Mouse (Mus musculus) limb, embryonic 11.5 days (tissue): ENCODE measurements around the gene Pde1a. TPM values are rescaled to one million over a fixed set of nuclear protein-coding genes. Genes with fewer than 3 reads are reported as not detected.

Experiments used
- ATAC-seq: fragments of 200-750 bp; cut with Nextera tagmentation; 2 replicates; pipeline ENCODE4 v1.8.0; 2017; ENCODE audit warnings: low read depth; ENCODE audit not compliant: insufficient number of reproducible peaks, low FRiP score, low TSS enrichment
- DNase-seq: peaks from one replicate; pipeline ENCODE4 v3.0.0-alpha.2; 2015; ENCODE audit warnings: low spot score
- H3K27ac ChIP-seq: fragments of 300-500 bp; sonication (generic); replicated peaks from 2 replicates; pipeline ENCODE4 v1.5.1; 2014; ENCODE audit warnings: low read depth, mild to moderate bottlenecking, low read length
- H3K27me3 ChIP-seq: fragments of 300-500 bp; sonication (generic); 2 replicates; pipeline ENCODE4 v1.6.1; 2014; ENCODE audit warnings: mild to moderate bottlenecking, low read length, mixed read lengths; ENCODE audit not compliant: control insufficient read depth, insufficient read depth
- H3K36me3 ChIP-seq: fragments of 300-500 bp; sonication (generic); 2 replicates; pipeline ENCODE4 v1.6.1; 2014; ENCODE audit warnings: mild to moderate bottlenecking, low read length, moderate library complexity, mixed read lengths; ENCODE audit not compliant: control insufficient read depth, insufficient read depth
- H3K4me1 ChIP-seq: fragments of 300-500 bp; sonication (generic); 2 replicates; pipeline ENCODE4 v1.6.1; 2014; ENCODE audit warnings: low read length, mixed read lengths; ENCODE audit not compliant: control insufficient read depth, insufficient read depth
- H3K4me2 ChIP-seq: fragments of 300-500 bp; sonication (generic); 2 replicates; pipeline ENCODE4 v1.6.1; 2014; ENCODE audit warnings: low read depth, mild to moderate bottlenecking, moderate library complexity; ENCODE audit not compliant: severe bottlenecking
- H3K4me3 ChIP-seq: fragments of 300-500 bp; sonication (generic); 2 replicates; pipeline ENCODE4 v1.5.1; 2014; ENCODE audit warnings: low read depth, low read length
- H3K9ac ChIP-seq: fragments of 300-500 bp; sonication (generic); 2 replicates; pipeline ENCODE4 v1.6.1; 2014; ENCODE audit warnings: mild to moderate bottlenecking, low read length
- H3K9me3 ChIP-seq: fragments of 300-500 bp; sonication (generic); 2 replicates; pipeline ENCODE4 v1.6.1; 2016; ENCODE audit warnings: low read length; ENCODE audit not compliant: control insufficient read depth
- WGBS: fragments of 180-500 bp; shearing (Covaris S2); extraction: QIAGEN DNeasy Blood & Tissue Kit; methylation state at CpG from one replicate; pipeline ENCODE4 v1.1.7; 2014; 5-methylcytosine and 5-hydroxymethylcytosine counted together
- polyA plus RNA-seq: library from polyadenylated mRNA; unstranded; fragments of >200 nt; fragmentation: Nextera tagmentation; extraction: Ambion mirVana; gene quantifications from 2 replicates; pipeline ENCODE4 v1.2.1, GENCODE M21; 2014

Pde1a gene
- 0.68 and 1.0 TPM in 2 replicates for polyA plus RNA-seq

GRCm38 (mm10) chr2:80128861-80129698 is at the start of gene Pde1a:
Gene Pde1a (minus strand): TSS chr2:80129458.
- H3K4me2 ChIP-seq: peak within 1 kb of the TSS; percentile 27
- H3K27ac ChIP-seq: no peak within 1 kb of the TSS
- H3K27me3 ChIP-seq: no peaks in the 10 kb centered on the region
- peak; percentile 83 for ATAC-seq
- WGBS: 12% methylated on average over 21 of the region's 21 CpGs
- H3K4me1 ChIP-seq: no peaks in the 10 kb centered on the region
- H3K9ac ChIP-seq: no peak within 1 kb of the TSS
- H3K9me3 ChIP-seq: no peaks in the 10 kb centered on the region
- DNase-seq: peak; percentile 64
- no peaks in the 10 kb centered on the region for H3K36me3 ChIP-seq
- H3K4me3 ChIP-seq: no peak within 1 kb of the TSS

- WGBS: 56% methylated on average over 4 of the region's 4 CpGs
- ATAC-seq (no peak), DNase-seq (no peak)
- no peaks in the 10 kb centered on the region for H3K27me3 ChIP-seq
- no peak overlapping the region for H3K9ac ChIP-seq
- H3K4me3 ChIP-seq: no peak overlapping the region
- no peaks in the 10 kb centered on the region for H3K36me3 ChIP-seq
- no peak overlapping the region for H3K4me2 ChIP-seq
- no peaks in the 10 kb centered on the region for H3K4me1 ChIP-seq
- H3K9me3 ChIP-seq: no peaks in the 10 kb centered on the region
- no peak overlapping the region for H3K27ac ChIP-seq
Measured at GRCm38 (mm10) chr2:80178608-80179280, 49.5 kb upstream of the Pde1a start.

- Histone ChIP-seq H3K4me2 (no peak overlapping the region), H3K27ac (no peak overlapping the region), H3K9me3 (no peaks in the 10 kb centered on the region), H3K4me3 (no peak overlapping the region), H3K9ac (no peak overlapping the region), H3K27me3 (no peaks in the 10 kb centered on the region), H3K4me1 (no peaks in the 10 kb centered on the region), H3K36me3 (no peaks in the 10 kb centered on the region)
- DNase-seq (no peak), ATAC-seq (no peak)
- 61% methylated on average over 3 of the region's 3 CpGs for WGBS
Measured at GRCm38 (mm10) chr2:80178154-80178553, 48.9 kb upstream of the Pde1a start.

- Histone ChIP-seq H3K27me3 (no peaks in the 10 kb centered on the region), H3K4me2 (no peak overlapping the region), H3K4me1 (no peaks in the 10 kb centered on the region), H3K9ac (no peak overlapping the region), H3K4me3 (no peak overlapping the region), H3K9me3 (no peaks in the 10 kb centered on the region), H3K27ac (no peak overlapping the region), H3K36me3 (no peaks in the 10 kb centered on the region)
- 89% methylated on average over 1 of the region's 1 CpGs for WGBS
- ATAC-seq (no peak), DNase-seq (no peak)
Measured at GRCm38 (mm10) chr2:80168103-80168502, 38.8 kb upstream of the Pde1a start.

GRCm38 (mm10) chr2:80158784-80159183 is 29.5 kb upstream of the Pde1a start:
- no peak overlapping the region for H3K4me2 ChIP-seq
- no peaks in the 10 kb centered on the region for H3K9me3 ChIP-seq
- no peaks in the 10 kb centered on the region for H3K4me1 ChIP-seq
- H3K9ac ChIP-seq: no peak overlapping the region
- no peak for ATAC-seq
- no peaks in the 10 kb centered on the region for H3K27me3 ChIP-seq
- no peaks in the 10 kb centered on the region for H3K36me3 ChIP-seq
- no peak for DNase-seq
- H3K4me3 ChIP-seq: no peak overlapping the region
- 90% methylated on average over 2 of the region's 2 CpGs for WGBS
- H3K27ac ChIP-seq: no peak overlapping the region

- 83% methylated on average over 3 of the region's 3 CpGs for WGBS
- H3K9me3 ChIP-seq: no peaks in the 10 kb centered on the region
- no peak overlapping the region for H3K27ac ChIP-seq
- no peak for DNase-seq
- H3K27me3 ChIP-seq: no peaks in the 10 kb centered on the region
- H3K4me1 ChIP-seq: no peaks in the 10 kb centered on the region
- no peak overlapping the region for H3K4me2 ChIP-seq
- no peak overlapping the region for H3K4me3 ChIP-seq
- H3K36me3 ChIP-seq: no peaks in the 10 kb centered on the region
- H3K9ac ChIP-seq: no peak overlapping the region
- ATAC-seq: no peak
Measured at GRCm38 (mm10) chr2:80158196-80158595, 28.9 kb upstream of the Pde1a start.

- no peak overlapping the region for H3K27ac ChIP-seq
- ATAC-seq (no peak), DNase-seq (no peak)
- H3K4me1 ChIP-seq: no peaks in the 10 kb centered on the region
- H3K4me3 ChIP-seq: no peak overlapping the region
- no peaks in the 10 kb centered on the region for H3K36me3 ChIP-seq
- no peaks in the 10 kb centered on the region for H3K27me3 ChIP-seq
- 88% methylated on average over 6 of the region's 6 CpGs for WGBS
- H3K4me2 ChIP-seq: no peak overlapping the region
- no peak overlapping the region for H3K9ac ChIP-seq
- H3K9me3 ChIP-seq: no peaks in the 10 kb centered on the region
Measured at GRCm38 (mm10) chr2:80150019-80150418, 20.8 kb upstream of the Pde1a start.

GRCm38 (mm10) chr2:80149332-80149731 is 20.1 kb upstream of the Pde1a start:
- WGBS: 79% methylated on average over 3 of the region's 3 CpGs
- Histone ChIP-seq H3K27ac (no peak overlapping the region), H3K9ac (no peak overlapping the region), H3K4me1 (no peaks in the 10 kb centered on the region), H3K36me3 (no peaks in the 10 kb centered on the region), H3K27me3 (no peaks in the 10 kb centered on the region), H3K9me3 (no peaks in the 10 kb centered on the region), H3K4me2 (no peak overlapping the region), H3K4me3 (no peak overlapping the region)
- DNase-seq (no peak), ATAC-seq (no peak)
